Mouse (Mus musculus) CD4-positive, CD25-positive, alpha-beta regulatory T cell, adult 2 months (primary cell): ENCODE measurements at regions not wholly inside any gene's neighbourhood (a gene's known extent, or its start where the extent isn't known, plus 50 kb on each side); places are given as distances from the start of the nearest gene placed in this dataset.
"Not testable (repeated sequence)": the region's sequence is repeated elsewhere in the genome, so short reads cannot be mapped to it uniquely, and the experiment has no call there.

Source experiments
- DNase-seq: peaks from one replicate; pipeline ENCODE4 v3.0.0-alpha.2; 2012; ENCODE audit warnings: low read depth, low spot score

- no peak for DNase-seq
These were observed 56.9 kb downstream of the Spata19 start for GRCm38 (mm10) chr9:27453476-27453875.

DNA sequence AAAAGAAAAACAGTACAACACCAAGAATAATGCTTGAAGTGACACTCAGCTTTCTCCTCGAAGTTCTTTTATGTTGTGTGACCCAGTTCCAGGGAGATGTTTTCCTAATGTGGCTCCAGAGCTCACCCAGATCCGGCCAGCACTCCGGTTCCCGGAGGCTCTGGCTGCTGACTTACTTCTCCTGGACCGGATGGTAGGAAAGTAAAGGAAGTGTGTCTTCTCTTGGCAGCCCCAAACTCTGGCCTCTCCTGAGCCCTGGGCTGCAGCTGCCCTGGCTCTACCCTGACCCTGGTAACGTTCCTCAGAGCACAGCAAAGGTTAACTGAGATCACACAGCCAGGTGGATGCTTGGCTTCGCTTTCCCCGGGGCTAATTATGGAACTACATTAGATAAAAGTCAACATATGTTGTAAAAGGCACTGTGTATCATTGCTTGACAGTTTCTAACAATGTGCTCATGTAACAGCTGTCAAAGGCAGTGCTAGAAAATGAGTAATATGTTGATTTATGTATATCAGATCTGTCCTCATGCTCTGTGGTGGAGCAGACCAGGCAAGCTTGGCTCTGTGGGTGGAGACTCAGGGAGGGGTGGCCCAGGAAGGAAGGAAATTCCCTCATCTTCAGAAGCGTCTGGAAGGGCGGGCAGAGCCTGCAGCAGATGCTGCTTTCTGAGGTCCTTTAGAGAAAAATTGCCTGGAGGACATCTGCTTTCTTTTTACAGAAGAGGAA lies 57.5 kb downstream of the Spata19 start:
- no peak for DNase-seq

DNA sequence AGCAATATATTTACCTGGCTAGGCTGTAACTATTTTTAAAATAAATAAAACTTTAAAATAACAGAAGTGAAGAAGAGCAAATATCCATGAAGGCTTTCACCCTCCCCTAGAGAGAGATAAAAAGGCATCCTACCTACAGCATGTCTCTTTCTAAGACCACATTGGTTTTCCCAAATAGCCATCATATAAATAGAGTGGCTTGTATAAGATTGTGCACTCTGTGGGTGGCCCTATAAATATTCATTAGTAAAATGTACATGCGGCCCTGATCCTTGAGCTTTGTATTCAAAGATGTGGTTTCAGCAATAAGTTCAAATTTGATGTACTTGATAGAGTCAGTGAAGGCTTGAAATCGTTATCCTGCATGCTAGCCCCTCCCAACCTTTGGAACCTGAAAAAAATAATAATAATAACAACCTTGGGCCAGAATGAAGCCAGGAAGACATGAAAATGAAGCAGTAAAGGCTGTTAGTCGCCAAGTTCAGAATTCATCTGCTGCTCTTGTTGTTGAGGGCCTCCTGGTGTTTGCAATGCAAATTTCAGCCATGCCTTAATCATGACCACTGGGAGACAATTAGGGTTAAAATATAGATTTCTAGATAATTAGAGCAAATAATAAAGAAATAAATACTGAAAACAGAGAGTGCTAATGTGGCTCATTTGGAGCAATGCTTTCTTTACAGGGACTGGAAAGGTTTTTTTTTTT lies 61.9 kb downstream of the Spata19 start:
- no peak for DNase-seq

GRCm38 (mm10) chr9:27461029-27461428 lies 64.4 kb downstream of the Spata19 start:
- DNase-seq, result no peak

DNA sequence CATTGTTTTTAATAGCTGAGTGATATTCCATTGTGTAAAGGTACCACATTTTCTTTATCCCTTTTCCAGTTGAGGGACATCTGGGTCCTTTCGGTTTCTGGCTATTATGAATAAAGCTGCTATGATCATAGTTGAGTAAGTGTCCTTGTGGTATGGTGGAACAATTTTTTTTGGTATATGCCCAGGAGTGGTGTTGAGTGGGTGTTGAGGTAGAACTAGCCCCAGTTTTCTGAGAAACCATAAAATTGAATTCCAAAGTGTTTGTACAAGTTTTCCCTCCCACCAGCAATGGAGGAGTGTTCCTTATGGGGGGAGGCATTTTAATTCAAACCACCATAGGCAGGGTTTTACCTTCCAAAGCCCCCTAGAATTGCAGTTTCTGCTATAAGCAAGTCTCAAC lies 67.4 kb downstream of the Spata19 start:
- no peak for DNase-seq

DNA sequence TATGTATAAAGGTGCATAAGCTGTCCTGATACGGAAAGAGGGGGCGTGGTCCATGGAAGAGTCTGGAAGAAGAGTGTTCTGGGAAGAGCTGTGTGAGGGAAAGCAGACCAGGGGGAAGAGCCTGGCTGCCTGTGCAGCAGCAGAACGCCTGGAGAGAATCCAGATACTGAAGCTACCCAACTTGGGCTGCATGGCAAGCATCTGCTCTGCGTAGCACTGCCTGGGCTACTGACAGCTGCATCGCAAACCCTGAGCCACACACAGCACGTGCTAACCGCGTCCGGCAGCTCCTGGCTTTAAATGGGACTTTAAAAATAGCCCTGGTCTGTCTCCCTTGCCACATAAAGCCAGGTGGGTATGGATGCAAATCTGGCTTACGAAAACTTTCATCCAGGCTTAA lies 78.9 kb downstream of the Spata19 start:
- no peak for DNase-seq

- no peak for DNase-seq
These were observed 80.0 kb downstream of the Spata19 start for GRCm38 (mm10) chr9:27476636-27477035.

DNA sequence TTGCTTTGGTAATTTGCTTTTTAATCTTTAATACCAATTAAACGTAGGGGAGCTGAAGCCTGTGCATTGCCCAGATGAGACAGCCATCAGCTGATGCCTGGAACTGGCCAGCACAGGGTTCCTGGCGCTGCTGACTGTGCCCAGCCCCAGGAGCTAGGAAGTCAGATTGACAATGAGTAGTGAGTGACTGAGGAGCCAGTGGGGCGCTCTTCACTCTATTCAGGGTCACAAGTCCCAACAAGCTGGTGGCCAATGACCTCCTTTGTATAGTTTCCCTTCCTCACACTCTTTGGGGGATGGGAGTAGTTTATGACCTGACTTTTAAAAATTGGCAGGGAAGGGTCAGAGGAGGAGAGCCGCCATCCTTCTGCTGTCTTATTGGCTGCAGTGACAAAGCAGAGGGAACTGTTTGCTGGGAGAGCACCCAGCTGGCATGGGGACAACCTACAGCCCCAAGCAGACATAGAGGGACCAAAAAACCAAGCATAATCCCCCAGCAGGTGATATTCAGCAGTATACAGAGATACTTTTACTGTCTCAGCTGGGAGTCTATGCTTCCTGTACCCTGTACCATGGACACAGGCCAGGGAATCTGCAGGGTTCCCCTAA lies 80.6 kb downstream of the Spata19 start:
- no peak for DNase-seq

- no peak for DNase-seq
These were observed 81.7 kb downstream of the Spata19 start for GRCm38 (mm10) chr9:27478346-27478745.

- no peak for DNase-seq
These were observed 105.2 kb downstream of the Spata19 start for GRCm38 (mm10) chr9:27501816-27502215.

DNA sequence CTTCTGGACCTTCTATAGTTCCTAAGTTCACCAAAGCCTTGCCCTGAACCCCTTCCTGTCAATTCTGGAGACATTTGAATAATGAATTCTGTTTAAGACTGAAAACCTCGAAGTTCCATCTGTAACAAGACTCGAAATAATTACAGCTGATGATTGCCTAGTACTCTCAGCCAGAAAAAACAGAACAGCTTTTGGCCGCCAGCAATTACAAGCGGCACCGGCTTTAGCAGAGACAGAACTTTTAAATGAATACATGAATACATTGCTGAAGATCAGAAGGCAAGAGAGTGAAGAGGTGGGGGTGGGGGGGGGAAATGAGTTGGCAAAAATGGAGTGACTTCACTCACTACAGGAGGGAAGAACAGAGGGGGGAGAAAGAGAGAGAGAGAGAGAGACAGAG lies 112.6 kb downstream of the Spata19 start:
- no peak for DNase-seq

DNA sequence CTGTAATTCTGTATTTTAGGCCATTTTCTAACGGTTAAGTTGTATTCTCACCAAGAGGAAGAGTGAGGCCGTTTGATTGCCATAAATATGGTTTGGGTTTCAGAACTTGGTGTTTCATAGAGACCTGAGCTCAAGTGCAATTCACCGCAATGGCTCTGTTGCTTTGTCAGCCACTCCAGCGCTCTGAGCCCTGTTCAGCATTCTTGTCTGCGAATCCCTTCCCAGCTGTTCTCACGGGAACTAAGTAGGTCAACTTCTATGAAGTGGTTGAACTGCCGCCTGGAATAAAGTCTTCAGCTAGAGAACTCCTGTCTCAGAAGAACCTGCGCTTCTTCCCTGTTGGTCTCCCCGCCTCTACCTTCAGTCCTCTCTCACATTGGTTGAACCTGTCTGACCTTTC lies 113.1 kb downstream of the Spata19 start:
- DNase-seq, result no peak

- no peak for DNase-seq
These were observed 114.6 kb downstream of the Spata19 start for GRCm38 (mm10) chr9:27511161-27511560.

- DNase-seq, result no peak
These were observed 119.0 kb downstream of the Spata19 start for GRCm38 (mm10) chr9:27515427-27516110.

- DNase-seq, result no peak
These were observed 121.4 kb downstream of the Spata19 start for GRCm38 (mm10) chr9:27518031-27518430.

DNA sequence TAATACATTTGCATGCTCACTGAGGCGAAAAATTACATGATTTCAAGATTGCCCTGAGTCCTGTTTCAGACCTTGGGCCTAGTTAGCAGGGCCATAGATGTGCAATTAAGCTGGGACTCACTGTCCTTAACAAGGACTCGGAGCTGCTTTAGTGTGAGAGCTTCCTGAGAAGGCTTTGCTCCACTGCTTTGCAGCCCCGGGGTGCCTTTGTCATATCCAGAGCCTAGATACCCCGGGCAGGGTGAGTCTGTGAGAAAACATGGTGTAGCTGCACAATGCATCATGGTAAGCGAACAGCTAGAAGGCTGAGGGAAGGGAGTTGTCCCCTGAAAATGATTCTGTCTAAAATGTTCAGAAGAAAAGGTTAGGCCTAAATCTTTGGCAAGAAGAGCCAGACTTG lies 123.1 kb downstream of the Spata19 start:
- no peak for DNase-seq

DNA sequence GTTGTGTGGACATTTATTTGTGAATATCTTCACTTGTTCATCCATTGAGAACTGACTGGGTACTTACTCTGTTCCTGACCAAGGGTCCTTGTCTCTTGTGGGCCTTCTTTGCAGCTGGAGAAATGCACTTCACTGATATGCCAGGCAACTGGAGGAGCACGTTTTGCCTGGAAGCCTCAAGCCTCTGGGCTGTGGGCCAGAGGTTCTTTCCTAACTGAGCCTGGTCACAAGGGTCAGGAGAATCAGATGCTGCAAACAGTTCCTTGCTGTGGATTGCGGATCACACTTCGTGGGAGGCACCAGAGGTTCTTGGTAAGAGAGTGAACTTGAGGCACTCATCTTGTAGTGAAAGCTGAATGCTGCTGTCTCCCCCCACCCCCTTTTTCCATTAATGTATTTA lies 124.6 kb downstream of the Spata19 start:
- DNase-seq, result no peak

DNA sequence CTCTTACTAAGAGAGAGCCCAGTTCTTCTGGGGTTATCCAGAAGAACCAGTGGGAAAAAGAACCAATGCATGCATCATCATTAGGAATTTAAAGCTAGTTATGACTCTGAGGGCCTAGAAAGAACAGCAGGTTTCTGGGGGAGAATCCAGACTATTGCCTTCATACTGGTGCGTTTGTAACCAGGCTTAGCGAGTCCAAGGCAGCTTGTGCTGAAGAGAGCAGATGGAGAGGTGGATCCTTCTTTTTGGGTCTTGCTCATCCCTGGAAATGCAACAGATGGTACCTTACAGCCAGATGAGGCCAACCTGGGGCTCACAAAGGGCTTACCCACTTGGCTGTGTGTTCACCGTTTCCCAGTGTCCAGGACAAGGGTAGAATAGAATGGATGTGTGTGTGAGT lies 130.1 kb downstream of the Spata19 start:
- DNase-seq, result no peak

DNA sequence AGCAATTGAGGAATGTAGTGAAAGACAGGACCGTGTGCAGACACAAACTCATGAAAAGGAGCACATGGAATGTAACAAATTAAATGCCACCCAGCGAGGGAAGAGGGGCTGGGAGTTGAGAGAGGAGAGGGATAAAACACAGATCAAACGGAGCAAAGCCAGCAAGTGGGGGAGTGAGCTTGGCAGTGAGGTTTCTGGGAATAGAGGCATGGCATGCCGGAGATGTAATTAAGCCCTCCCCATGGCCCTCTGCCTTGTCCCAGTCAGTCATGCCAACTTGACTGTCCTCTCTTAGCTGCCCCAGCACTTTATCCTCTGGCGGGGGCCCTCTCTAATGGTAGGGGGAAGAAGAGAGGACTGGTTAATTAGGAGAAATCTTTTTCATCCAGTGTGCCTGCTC lies 141.9 kb downstream of the Spata19 start:
- no peak for DNase-seq

- DNase-seq, result no peak
These were observed 145.1 kb downstream of the Spata19 start for GRCm38 (mm10) chr9:27541585-27542151.

DNA sequence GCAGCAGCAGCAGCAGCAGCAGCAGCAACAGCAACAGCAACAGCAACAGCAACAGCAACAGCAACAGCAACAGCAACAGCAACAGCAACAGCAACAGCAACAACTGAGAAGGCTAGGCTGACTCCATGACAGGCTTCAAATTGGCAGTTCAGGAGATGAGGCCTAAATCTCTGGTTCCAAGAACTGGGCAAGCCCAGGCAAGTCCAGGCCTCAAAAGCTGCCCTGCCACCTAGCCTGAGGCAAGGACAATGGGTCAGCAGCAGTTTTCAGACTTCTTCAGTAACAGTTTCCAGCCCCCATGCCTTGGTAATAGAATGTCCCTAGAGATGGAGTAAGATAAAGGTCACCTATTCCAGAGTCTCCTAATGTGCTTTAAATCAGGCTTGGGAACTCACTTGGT lies 158.1 kb downstream of the Spata19 start:
- not testable (repeated sequence) for DNase-seq
